Mouse (Mus musculus) midbrain, embryonic 16.5 days (tissue): ENCODE data around the gene Hist1h3f. TPM values are rescaled to one million over a fixed set of nuclear protein-coding genes. Genes with fewer than 3 reads are reported as not detected.
"Not testable (repeated sequence)": the region's sequence is repeated elsewhere in the genome, so short reads cannot be mapped to it uniquely, and the experiment has no call there.

Source experiments
- ATAC-seq: fragments of 200-750 bp; cut with Nextera tagmentation; 2 replicates; pipeline ENCODE4 v1.8.0; 2017; ENCODE audit warnings: moderate TSS enrichment
- H3K27ac ChIP-seq: fragments of 300-500 bp; sonication (generic); 2 replicates; pipeline ENCODE4 v1.5.1; 2014; ENCODE audit warnings: mild to moderate bottlenecking, low read length, mixed read lengths
- H3K27me3 ChIP-seq: fragments of 300-500 bp; sonication (generic); 2 replicates; pipeline ENCODE4 v1.6.1; 2014; ENCODE audit warnings: low read depth, low read length, mixed read lengths; ENCODE audit not compliant: control insufficient read depth, insufficient read depth
- H3K36me3 ChIP-seq: fragments of 300-500 bp; sonication (generic); 2 replicates; pipeline ENCODE4 v1.6.1; 2014; ENCODE audit warnings: mild to moderate bottlenecking, low read length, moderate library complexity, mixed read lengths; ENCODE audit not compliant: control insufficient read depth, insufficient read depth
- H3K4me1 ChIP-seq: fragments of 300-500 bp; sonication (generic); 2 replicates; pipeline ENCODE4 v1.6.1; 2014; ENCODE audit warnings: mild to moderate bottlenecking, low read length, mixed read lengths; ENCODE audit not compliant: control insufficient read depth, insufficient read depth
- H3K4me2 ChIP-seq: fragments of 300-500 bp; sonication (generic); 2 replicates; pipeline ENCODE4 v1.6.1; 2014; ENCODE audit warnings: mild to moderate bottlenecking, low read length, mixed read lengths
- H3K4me3 ChIP-seq: fragments of 300-500 bp; sonication (generic); 2 replicates; pipeline ENCODE4 v1.5.1; 2014; ENCODE audit warnings: low read depth, mild to moderate bottlenecking, low read length, moderate library complexity, mixed read lengths
- H3K9ac ChIP-seq: fragments of 300-500 bp; sonication (generic); 2 replicates; pipeline ENCODE4 v1.6.1; 2014; ENCODE audit warnings: low read depth, low read length, mixed read lengths
- H3K9me3 ChIP-seq: fragments of 300-500 bp; sonication (generic); replicated peaks from 2 replicates; pipeline ENCODE4 v1.6.1; 2014; ENCODE audit warnings: mild to moderate bottlenecking, low read length, mixed read lengths; ENCODE audit not compliant: control insufficient read depth, poor library complexity, severe bottlenecking
- WGBS: fragments of 180-500 bp; shearing (Covaris S2); extraction: QIAGEN DNeasy Blood & Tissue Kit; methylation state at CpG from one replicate; pipeline ENCODE4 v1.1.7; 2014; 5-methylcytosine and 5-hydroxymethylcytosine counted together
- microRNA-seq: library from miRNA; unstranded; fragments of <30 nt; microRNA quantifications from one replicate; pipeline ENCODE4, GENCODE M21; 2017
- polyA plus RNA-seq: library from polyadenylated mRNA; unstranded; fragments of >200 nt; fragmentation: Nextera tagmentation; extraction: Ambion mirVana; gene quantifications from 2 replicates; pipeline ENCODE4 v1.2.1, GENCODE M21; 2015

The Hist1h3f gene
- polyA plus RNA-seq, 1 experiment from 2014 or later, result not detected

DNA sequence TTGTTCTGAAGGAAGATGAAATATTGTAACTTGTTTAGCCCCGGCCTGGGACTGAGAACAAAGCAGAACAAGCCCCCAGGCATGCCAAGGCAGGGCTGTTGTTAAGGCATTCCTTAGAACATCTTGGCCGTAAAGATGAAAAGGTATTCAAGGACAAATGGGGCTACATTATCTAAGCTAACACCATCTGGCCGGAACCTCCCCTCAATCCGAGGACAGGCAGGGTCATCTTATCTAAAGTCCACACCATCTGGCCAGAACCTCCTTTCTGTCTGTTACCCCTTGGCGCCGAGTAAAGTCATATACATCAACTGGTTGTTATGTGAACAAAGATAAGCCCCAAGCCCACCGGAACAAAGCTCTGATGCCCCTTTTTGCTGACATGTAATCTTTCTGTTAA lies 48.0 kb downstream of the Hist1h3f start:
- not testable (repeated sequence) for H3K27ac ChIP-seq, H3K4me1 ChIP-seq, H3K4me2 ChIP-seq, H3K9ac ChIP-seq, H3K9me3 ChIP-seq, H3K27me3 ChIP-seq, H3K4me3 ChIP-seq, H3K36me3 ChIP-seq, ATAC-seq
- 90% methylated on average over 7 of the region's 7 CpGs for WGBS

DNA sequence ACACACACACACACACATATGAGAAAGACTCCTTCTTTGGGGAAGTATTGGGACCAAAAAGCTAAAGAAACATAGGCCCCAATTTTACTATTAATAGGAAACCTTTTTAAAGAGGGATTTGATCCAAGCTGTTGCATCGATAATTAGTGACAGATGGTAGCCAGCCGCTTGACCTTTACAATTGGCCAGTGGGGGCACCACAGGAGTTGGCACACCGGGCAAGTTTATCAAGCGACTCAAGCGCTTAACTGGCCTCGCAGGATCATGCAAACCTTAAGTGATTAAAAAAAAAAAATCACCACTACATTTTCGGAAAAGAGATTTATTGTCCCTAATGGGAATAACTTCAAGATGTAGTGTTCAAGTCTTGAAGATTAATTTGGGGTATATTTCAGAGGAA lies 48.8 kb downstream of the Hist1h3f start:
- Histone ChIP-seq H3K4me3 (no peak overlapping the region), H3K9me3 (no peaks in the 10 kb centered on the region), H3K27ac (no peak overlapping the region), H3K36me3 (no peaks in the 10 kb centered on the region), H3K27me3 (no peaks in the 10 kb centered on the region), H3K4me2 (no peak overlapping the region), H3K9ac (no peak overlapping the region), H3K4me1 (no peaks in the 10 kb centered on the region)
- WGBS, result 85% methylated on average over 7 of the region's 7 CpGs
- ATAC-seq, result no peak

DNA sequence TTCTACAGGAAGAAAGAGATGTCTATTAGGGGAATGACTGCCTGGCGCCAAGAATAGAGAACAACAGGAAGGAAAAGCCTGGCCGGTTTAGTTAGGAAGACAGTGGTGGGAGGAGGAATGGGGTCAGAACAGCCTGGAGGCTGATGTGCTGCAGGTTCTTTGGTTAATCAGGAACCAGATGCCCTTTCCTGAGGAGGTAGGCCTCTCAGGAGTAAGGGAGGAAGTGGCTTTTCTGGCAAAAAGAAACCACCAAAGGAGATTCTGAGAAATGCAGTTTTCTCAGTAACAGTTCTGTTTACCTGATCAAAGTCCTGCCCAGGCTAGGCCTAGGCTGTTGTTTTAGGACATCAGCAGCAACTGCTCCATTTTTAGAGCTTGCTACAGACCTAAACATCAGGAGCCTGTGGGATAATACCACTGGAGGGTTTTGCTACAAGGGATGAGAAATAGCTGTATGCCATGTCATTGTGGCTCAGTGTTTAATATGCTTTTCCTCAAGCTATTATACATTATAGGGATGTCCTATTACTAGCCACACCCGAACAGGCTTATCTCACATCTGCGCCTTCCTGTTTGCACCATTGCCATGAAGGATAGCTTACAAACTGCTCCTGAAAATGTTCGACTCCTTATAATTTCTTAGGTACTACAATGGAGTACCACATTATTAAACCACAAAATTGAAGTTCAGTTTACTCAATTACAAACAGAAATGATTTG lies 49.4 kb downstream of the Hist1h3f start:
- WGBS, result 91% methylated on average over 5 of the region's 5 CpGs
- no peaks in the 10 kb centered on the region for H3K27me3 ChIP-seq
- no peak for ATAC-seq
- H3K4me1 ChIP-seq, result no peaks in the 10 kb centered on the region
- H3K27ac ChIP-seq, result no peak overlapping the region
- no peak overlapping the region for H3K9ac ChIP-seq
- H3K4me3 ChIP-seq, result no peak overlapping the region
- H3K36me3 ChIP-seq, result no peaks in the 10 kb centered on the region
- no peaks in the 10 kb centered on the region for H3K9me3 ChIP-seq
- H3K4me2 ChIP-seq, result no peak overlapping the region

Small RNAs within 50 kb of the gene (microRNA-seq; reads per million reads assigned to microRNA genes)
- gene Gm44297 (not detected), gene Gm44359 (not detected), gene Gm44394 (not detected), gene n-TStga1 (0.69 reads per million)

Other genes starting within 250 kb of the Hist1h3f start
- 55.5 and 57.4 TPM in 2 replicates for gene Zfp322a, start 174.8 kb upstream of the Hist1h3f start, polyA plus RNA-seq
- 9.1 and 11.0 TPM in 2 replicates for gene Abt1, start 120.2 kb upstream of the Hist1h3f start, polyA plus RNA-seq
- 0.10 and 0.31 TPM in 2 replicates for gene Btn1a1, start 78.2 kb upstream of the Hist1h3f start, polyA plus RNA-seq
- gene Btn2a2, start 55.2 kb upstream of the Hist1h3f start, polyA plus RNA-seq, result 0.15 TPM in 1 of 2 replicates, not detected in the other
- 1.5 and 3.0 TPM in 2 replicates for gene Hist1h4h, start 13.0 kb upstream of the Hist1h3f start, polyA plus RNA-seq
- gene Hist1h2af, start 10.1 kb upstream of the Hist1h3f start, polyA plus RNA-seq, result not detected in 2 replicates
- not detected in 2 replicates for gene Hist1h3g, start 8.6 kb upstream of the Hist1h3f start, polyA plus RNA-seq
- 0.27 TPM in 1 of 2 replicates, not detected in the other for gene Hist1h2bh, start 660 bp upstream of the Hist1h3f start, polyA plus RNA-seq
- not detected in 2 replicates for gene Hist1h4f, start 7.6 kb downstream of the Hist1h3f start, polyA plus RNA-seq
- 0.07 TPM in 1 of 2 replicates, not detected in the other for gene Hist1h1d, start 9.2 kb downstream of the Hist1h3f start, polyA plus RNA-seq
- gene Hist1h3e, start 18.3 kb downstream of the Hist1h3f start, polyA plus RNA-seq, result 1.0 and 1.4 TPM in 2 replicates
- 7.7 and 11.6 TPM in 2 replicates for gene Hist1h2ae, start 27.2 kb downstream of the Hist1h3f start, polyA plus RNA-seq
- gene Hist1h2bg, start 27.3 kb downstream of the Hist1h3f start, polyA plus RNA-seq, result 0.36 and 0.86 TPM in 2 replicates
- gene Hist1h2bf, start 30.1 kb downstream of the Hist1h3f start, polyA plus RNA-seq, result not detected in 2 replicates
- not detected in 2 replicates for gene Hist1h2ad, start 30.3 kb downstream of the Hist1h3f start, polyA plus RNA-seq
- gene Hist1h3d, start 31.7 kb downstream of the Hist1h3f start, polyA plus RNA-seq, result 0.53 and 0.60 TPM in 2 replicates
- 21.8 and 27.6 TPM in 2 replicates for gene Hist1h4d, start 37.5 kb downstream of the Hist1h3f start, polyA plus RNA-seq
- gene Hist1h2be, start 77.1 kb downstream of the Hist1h3f start, polyA plus RNA-seq, result 1.0 and 1.4 TPM in 2 replicates
- gene Hist1h1e, start 78.5 kb downstream of the Hist1h3f start, polyA plus RNA-seq, result 3.3 and 4.4 TPM in 2 replicates
- gene Hist1h2ac, start 139.9 kb downstream of the Hist1h3f start, polyA plus RNA-seq, result 0.23 and 0.32 TPM in 2 replicates
- gene Hist1h2bc, start 140.1 kb downstream of the Hist1h3f start, polyA plus RNA-seq, result 14.9 and 17.1 TPM in 2 replicates
- not detected in 2 replicates for gene Hist1h1t, start 151.8 kb downstream of the Hist1h3f start, polyA plus RNA-seq
- gene Hist1h4c, start 154.4 kb downstream of the Hist1h3f start, polyA plus RNA-seq, result 1.8 and 3.2 TPM in 2 replicates
- 2.8 and 3.8 TPM in 2 replicates for gene Hfe, start 166.8 kb downstream of the Hist1h3f start, polyA plus RNA-seq
- 7.1 and 8.7 TPM in 2 replicates for gene Hist1h1c, start 194.8 kb downstream of the Hist1h3f start, polyA plus RNA-seq
- 0.76 TPM in 1 of 2 replicates, not detected in the other for gene Hist1h3c, start 201.6 kb downstream of the Hist1h3f start, polyA plus RNA-seq
- not detected in 2 replicates for gene Hist1h2bb, start 202.7 kb downstream of the Hist1h3f start, polyA plus RNA-seq
- 1.1 and 6.2 TPM in 2 replicates for gene Hist1h2ab, start 207.1 kb downstream of the Hist1h3f start, polyA plus RNA-seq
- gene Hist1h3b, start 208.2 kb downstream of the Hist1h3f start, polyA plus RNA-seq, result 0.89 and 1.1 TPM in 2 replicates
- 0.98 and 1.8 TPM in 2 replicates for gene Hist1h4b, start 213.0 kb downstream of the Hist1h3f start, polyA plus RNA-seq
- gene Hist1h4a, start 217.2 kb downstream of the Hist1h3f start, polyA plus RNA-seq, result 0.47 and 0.72 TPM in 2 replicates
- 0.40 and 0.68 TPM in 2 replicates for gene Hist1h3a, start 218.3 kb downstream of the Hist1h3f start, polyA plus RNA-seq
- 0.30 TPM in 1 of 2 replicates, not detected in the other for gene Hist1h1a, start 219.6 kb downstream of the Hist1h3f start, polyA plus RNA-seq
- not detected in 2 replicates for gene Trim38, start 225.9 kb downstream of the Hist1h3f start, polyA plus RNA-seq